Mouse (Mus musculus): ENCODE results near the gene Fgfr2.

The Fgfr2 gene

DNA sequence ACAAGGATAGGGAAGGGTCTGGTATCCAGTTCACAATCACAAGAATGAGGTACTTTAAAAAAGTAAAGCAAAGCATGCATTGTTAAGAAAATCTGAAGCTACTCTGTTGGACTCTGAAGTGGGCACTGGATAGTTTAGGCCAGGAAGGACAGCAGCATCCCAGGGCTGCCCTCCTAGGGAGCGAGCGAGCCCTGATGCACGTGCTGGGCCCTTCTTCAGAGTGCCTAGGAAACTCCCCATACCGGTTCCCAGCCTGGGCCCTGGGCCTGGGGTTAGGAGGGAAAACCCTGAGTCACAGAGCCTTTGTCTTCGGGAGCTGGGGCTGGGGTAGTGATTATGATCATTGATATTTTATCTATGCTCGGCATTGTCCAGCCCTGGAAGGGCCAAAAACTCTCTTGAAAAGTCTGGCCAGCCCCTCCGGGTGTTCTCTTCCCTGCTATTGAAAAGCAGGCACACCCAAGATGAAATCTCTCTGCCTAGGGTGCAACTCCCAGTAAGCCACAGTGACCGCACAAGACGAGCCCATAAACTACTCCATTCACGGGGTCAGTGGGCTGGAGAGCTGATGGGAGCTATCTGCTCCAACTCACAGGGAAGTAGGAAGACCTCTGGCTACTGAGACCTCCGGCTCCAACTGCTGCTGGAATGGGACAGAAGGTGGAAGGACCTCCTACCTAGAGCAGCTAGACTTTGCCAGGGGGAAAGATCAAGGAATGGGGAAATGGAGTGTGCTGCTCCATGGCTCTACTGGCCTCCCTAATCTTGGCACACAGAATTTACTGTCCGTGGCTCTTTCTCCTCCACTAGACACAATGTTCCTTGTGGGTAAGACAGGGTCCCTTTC lies 354.4 kb downstream of the Fgfr2 start:
- no peak for DNase-seq

DNA sequence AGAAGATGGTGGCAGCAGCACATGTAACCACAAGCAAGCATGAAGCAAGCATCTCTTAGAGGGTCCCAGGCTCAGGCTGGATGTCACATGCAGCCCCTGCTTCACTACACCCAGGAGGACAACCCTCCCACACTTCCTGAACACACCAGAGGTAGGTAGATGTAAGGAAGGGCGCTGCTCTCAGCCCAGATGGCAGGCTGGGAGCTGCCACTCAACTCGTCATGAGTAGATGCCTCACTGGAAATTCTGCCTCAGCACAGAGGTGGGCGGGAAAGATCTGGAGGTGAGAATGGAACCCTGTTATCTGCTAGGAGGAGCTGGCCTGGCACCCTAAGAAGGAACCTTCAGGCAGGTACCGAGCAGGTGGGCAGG lies 355.2 kb downstream of the Fgfr2 start:
- DNase-seq, result no peak

DNA sequence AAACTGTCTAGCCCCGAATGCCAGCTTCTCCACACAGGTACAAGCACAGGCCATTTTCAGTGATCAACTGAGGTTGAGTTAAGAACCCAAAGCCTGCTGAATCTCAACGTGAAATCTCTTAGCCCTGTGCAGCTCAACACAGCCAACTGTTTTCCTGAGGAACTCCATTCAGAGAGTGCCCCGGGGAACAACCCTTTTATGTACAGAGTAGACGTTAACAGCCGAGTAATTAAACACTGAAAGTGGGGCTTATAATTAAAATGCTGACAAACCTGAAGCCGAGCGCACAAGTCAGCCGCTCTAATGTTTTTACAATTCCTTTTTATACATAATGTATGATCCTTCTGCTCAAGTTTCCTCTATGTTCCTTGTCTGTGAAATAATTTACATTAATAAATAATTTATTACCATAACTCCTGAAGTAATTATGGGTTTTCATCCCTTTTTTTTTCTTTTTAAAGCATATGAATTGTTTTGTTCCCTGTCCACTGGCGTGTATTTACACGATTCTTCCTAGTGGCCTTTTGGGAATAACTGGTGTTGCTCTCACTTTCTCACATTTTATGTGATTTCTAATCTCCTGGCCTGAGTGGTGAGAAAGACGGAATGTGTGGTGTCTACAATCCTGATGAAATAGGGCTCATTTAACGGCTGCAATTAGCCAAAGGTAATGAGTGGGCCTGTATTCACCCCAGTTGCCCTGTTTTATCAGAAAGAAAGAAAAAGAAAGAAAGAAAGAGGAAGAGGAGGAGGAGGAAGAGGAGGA lies 355.7 kb downstream of the Fgfr2 start:
- DNase-seq, result no peak

- DNase-seq, result no peak
These were observed 356.8 kb downstream of the Fgfr2 start for GRCm38 (mm10) chr7:132766235-132766871.

DNA sequence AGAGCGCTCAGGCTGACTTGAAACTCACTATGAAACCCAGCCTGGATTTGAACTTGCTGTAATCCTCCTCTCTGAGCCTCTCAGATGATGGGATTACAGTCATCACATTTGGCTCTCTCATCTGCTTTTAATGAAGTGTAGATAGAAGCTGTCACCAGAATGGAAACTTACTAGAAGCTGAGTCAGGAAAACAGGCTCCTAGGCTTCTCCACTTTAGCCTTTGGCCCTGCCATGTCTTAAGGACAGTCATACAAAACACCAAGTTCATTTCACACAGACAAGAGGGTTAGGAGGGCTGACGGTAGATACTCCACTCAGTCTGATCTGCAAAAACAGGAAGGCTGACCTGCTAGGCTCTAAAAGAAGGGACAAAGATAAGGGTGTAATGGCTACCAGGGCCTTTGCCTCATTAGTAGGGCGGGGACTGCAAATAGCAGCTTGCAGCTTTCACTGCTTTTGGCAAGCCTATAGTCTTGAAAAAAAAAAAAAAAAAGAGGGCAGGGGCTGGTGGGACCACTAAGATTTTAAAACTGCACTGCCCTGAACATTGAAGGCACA lies 357.4 kb downstream of the Fgfr2 start:
- no peak for DNase-seq

GRCm38 (mm10) chr7:132764896-132765491 lies 358.2 kb downstream of the Fgfr2 start:
- DNase-seq, result no peak

GRCm38 (mm10) chr7:132764314-132764713 lies 358.8 kb downstream of the Fgfr2 start:
- no peak for DNase-seq

- no peak for DNase-seq
These were observed 359.2 kb downstream of the Fgfr2 start for GRCm38 (mm10) chr7:132763911-132764310.

DNA sequence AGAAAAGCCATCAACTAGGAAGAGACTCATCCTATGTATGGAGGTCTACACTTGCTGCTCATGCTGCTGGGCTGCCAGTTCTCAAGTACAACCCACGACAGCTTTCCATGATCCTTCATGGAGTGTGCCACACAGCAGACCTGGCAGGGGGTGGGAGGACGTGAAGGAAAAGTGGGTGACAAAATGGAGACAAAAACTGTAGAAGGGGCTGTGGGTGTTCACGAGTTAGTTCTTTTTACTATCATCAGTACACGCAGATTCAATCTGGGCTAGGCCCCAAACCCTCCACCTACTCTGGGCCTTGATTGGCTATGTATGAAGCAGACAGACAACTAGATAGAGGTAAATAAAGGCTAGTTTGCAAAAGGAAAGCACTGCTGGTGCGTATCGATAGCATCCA lies 359.8 kb downstream of the Fgfr2 start:
- no peak for DNase-seq

DNA sequence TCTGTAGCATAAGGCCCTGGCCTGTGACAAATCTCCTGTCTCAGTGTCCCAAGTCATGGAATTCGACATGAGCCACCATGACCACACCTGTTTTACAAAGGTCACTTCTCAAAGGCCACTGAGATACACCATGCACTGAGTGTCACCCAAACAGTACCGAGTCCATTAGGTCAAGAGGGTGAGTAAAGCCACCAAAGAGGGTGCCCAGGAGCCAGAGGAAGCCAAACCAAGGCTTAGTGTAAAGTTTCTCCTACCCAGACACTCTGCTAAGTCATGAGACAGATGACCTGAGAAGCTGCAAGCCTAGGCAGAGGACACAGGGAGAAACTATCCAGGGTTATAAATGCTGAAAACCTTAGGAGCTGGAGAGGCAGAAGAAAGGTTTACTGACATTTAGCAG lies 361.7 kb downstream of the Fgfr2 start:
- no peak for DNase-seq

- DNase-seq, result no peak
These were observed 362.5 kb downstream of the Fgfr2 start for GRCm38 (mm10) chr7:132760589-132761180.

GRCm38 (mm10) chr7:132759926-132760325 lies 363.2 kb downstream of the Fgfr2 start:
- DNase-seq, result peak; percentile 71 to 78

DNA sequence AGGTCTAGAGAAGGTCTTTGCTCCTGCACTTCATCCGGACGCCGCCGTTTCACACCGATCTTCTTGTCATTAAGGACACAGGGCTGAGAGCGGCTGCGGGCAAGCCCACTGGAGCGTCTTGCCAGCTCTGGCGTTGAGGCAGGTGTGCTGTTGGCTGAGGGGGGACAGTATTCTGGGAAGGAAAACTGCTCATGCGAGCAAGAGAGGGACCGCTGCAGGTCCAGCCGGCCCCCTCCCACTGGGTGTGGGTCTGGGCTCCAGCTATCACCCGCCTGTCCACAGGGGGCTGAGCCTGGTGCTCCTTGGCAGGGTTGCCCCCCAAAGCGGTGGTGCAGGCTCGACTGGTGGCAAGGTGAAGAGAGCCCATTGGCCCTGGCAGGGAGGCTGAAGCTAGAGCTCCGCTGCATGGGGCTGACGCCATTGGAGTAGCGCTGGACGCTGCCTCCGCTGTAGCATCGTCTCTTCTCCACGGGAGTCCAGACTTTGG lies 363.7 kb downstream of the Fgfr2 start:
- peak; percentile 81 to 83 for DNase-seq

DNA sequence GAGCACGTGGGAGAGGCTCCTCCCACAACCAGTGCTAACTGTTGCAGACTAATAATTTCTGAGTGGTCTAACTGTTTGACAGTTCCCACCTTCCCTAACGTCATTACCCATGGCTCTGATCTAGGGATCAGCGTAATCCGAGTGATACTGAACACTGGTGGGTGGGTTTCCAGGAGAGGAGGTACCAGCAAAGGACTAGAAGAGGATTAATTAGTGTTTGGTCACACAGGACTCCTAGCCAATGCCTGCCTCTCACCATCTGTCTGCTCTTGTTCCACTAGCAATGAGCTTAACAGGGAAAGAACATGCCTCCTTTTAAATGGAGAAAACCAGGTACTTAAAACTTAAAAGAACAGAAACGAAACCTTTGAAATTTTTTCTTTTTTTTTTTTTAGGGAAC lies 364.3 kb downstream of the Fgfr2 start:
- peak; percentile 61 to 74 for DNase-seq

DNA sequence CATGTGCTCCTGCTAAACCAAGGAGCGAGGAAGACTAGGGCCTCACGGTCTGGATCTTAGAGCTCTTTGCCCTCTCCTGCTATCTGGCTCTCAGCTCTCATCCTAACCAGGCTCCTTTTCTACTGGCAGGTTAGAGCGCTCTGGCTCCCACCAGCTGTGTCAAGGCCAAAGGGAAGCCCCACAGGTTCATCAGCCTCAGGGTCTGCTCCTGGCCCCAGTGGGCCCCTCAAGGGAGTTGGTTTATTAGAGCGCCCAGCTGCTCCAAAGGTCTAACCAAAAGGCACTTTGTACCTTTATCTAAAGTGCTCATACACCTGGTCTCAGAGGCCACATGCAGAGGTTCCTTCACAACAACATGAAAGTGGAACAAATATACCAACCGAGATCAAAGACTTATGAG lies 366.8 kb downstream of the Fgfr2 start:
- DNase-seq, result no peak

GRCm38 (mm10) chr7:132754389-132754750 lies 368.8 kb downstream of the Fgfr2 start:
- DNase-seq, result peak; percentile 65 to 69

DNA sequence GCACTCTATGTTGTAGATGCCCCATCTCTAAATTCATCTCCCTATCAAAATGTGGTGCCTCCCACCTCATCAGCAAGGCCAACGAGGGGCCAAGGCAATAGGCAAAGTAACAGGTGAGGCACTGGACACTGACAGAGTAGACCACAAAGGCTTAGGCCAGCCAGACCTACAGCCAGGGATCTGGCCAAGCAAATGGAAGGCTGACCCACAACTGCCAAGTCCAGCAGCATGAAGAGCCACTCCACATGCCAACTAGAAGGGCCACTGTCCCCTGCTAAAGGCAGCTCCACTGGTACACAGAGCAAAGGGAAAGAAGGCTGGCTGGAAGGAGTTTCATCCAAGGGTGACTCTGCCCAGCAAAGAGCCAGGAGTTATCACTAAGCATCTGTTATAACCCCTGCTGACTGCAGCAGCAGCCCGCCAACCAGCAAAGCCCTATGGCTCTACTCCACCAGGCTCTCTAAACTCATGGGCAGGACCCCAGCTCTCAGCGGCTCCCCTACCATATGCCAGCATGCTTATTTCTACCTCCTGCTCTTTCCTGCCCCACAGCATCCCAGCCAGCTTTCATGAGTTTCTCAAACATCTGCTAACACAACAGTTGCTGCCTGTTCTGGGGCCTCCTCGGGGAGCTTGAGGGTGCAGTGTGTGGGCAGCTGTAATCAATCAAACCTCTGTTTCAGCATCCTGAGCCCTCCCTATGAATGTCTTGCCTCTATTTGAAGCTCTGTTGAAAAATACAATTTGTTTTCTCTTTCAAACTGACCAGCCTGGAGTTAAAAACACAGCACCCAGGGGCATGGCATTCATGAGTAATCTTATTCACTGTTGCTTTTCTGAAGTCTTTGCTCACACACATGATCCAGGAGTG lies 369.4 kb downstream of the Fgfr2 start:
- DNase-seq, result peak; percentile 57 to 68

DNA sequence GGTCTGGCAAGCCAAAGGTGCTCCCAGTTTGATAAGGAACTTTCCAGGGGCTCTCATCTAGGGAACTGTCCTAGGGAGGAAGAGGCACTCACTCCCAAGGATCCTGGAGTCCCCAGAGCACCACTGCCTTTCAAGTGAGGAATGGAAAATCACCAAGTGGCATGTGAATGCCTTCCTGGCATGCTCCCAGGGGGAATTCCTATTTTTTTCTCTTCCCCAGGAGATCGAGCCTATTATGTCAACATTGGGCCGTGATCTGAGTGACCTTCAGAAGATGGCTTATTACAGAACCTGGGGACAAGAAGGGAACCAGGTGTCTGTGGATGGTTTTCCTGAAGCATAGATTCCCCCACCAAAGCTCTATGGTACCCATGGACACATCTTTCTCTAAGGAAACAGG lies 371.4 kb downstream of the Fgfr2 start:
- no peak for DNase-seq

GRCm38 (mm10) chr7:132749504-132749903 lies 373.6 kb downstream of the Fgfr2 start:
- DNase-seq, result no peak

DNA sequence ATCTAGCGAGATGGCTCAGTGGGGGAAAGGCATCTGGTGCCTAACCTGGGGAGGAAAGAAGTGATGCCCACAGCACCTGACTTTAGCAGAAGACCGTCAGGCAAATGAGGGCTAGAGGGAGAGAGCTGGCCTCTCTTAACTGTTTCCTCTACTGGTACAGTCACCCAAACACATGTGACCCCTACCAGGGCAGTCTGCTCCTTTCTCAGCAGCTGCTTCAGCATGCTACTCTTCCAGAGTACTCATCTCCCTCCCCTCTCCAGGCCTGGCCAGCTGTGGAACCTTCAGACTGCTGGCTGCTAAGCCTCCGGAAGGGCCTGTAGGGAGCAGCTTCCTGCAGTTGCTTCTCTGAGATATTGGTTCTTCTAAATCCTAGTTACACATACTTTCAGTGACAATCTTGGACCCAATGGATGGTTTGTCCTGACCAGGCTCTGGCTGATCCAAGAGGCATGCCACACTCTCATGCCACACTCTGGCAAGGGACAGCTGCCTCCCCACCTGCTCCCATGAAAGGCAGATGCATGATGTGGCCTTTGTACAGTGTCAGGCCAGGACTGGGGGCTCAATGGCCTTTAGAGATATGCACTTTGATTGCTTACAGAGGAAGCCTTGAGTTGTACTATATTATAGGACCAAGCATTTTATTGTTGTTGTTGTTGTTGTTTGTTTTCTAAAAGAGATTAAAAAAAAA lies 374.9 kb downstream of the Fgfr2 start:
- no peak for DNase-seq

GRCm38 (mm10) chr7:132747096-132747495 lies 376.1 kb downstream of the Fgfr2 start:
- peak; percentile 77 to 78 for DNase-seq
